Mouse (Mus musculus) liver, adult (tissue): Measurements from ENCODE around the gene Sertad4.

ENCODE experiments used
- GATA4 ChIP-seq: IDR thresholded peaks from 2 replicates; pipeline ENCODE4 v1.6.1; 2014; ENCODE audit warnings: mild to moderate bottlenecking, low read length; ENCODE audit not compliant: insufficient replicate concordance

The Sertad4 gene

GRCm38 (mm10) chr1:192856931-192857330, 1.4 kb upstream of the Sertad4 start:
- TF ChIP-seq GATA4: no peak

- TF ChIP-seq GATA4: no peak
Measured at GRCm38 (mm10) chr1:192856411-192856810, 855 bp upstream of the Sertad4 start.

GRCm38 (mm10) chr1:192854819-192855271, 711 bp downstream of the Sertad4 start:
- TF ChIP-seq GATA4: no peak

- TF ChIP-seq GATA4: no peak
Measured at GRCm38 (mm10) chr1:192853988-192854818, 1.4 kb downstream of the Sertad4 start.

GRCm38 (mm10) chr1:192853429-192853828, 2.1 kb downstream of the Sertad4 start:
- no peak for TF ChIP-seq GATA4

- TF ChIP-seq GATA4: no peak
Measured at GRCm38 (mm10) chr1:192852047-192852446, 3.5 kb downstream of the Sertad4 start.

- TF ChIP-seq GATA4: no peak
Measured at GRCm38 (mm10) chr1:192851640-192852039, 3.9 kb downstream of the Sertad4 start.

GRCm38 (mm10) chr1:192851126-192851525, 4.4 kb downstream of the Sertad4 start:
- no peak for TF ChIP-seq GATA4

GRCm38 (mm10) chr1:192849616-192850015, 5.9 kb downstream of the Sertad4 start:
- TF ChIP-seq GATA4: no peak

- TF ChIP-seq GATA4: no peak
Measured at GRCm38 (mm10) chr1:192847254-192847653, 8.3 kb downstream of the Sertad4 start.

- no peak for TF ChIP-seq GATA4
Measured at GRCm38 (mm10) chr1:192841094-192841813, 14.3 kb downstream of the Sertad4 start.

- no peak for TF ChIP-seq GATA4
Measured at GRCm38 (mm10) chr1:192840655-192841054, 14.9 kb downstream of the Sertad4 start.

- no peak for TF ChIP-seq GATA4
Measured at GRCm38 (mm10) chr1:192835211-192835681, 20.3 kb downstream of the Sertad4 start.

GRCm38 (mm10) chr1:192834361-192835210, 21.0 kb downstream of the Sertad4 start:
- no peak for TF ChIP-seq GATA4

GRCm38 (mm10) chr1:192833586-192833985, 22.0 kb downstream of the Sertad4 start:
- TF ChIP-seq GATA4: no peak

GRCm38 (mm10) chr1:192833097-192833496, 22.5 kb downstream of the Sertad4 start:
- no peak for TF ChIP-seq GATA4

GRCm38 (mm10) chr1:192832338-192832737, 23.2 kb downstream of the Sertad4 start:
- no peak for TF ChIP-seq GATA4
